Mouse (Mus musculus) urinary bladder, postnatal 36 days (tissue): Measurements from ENCODE around the gene Map3k12.

Experiments used
- DNase-seq, 2 experiments: peaks; one replicate each; pipeline ENCODE4 v3.0.0; 2022; ENCODE audit warnings: low spot score in 2 of 2, mixed read lengths in 1 of 2

The Map3k12 gene

DNA sequence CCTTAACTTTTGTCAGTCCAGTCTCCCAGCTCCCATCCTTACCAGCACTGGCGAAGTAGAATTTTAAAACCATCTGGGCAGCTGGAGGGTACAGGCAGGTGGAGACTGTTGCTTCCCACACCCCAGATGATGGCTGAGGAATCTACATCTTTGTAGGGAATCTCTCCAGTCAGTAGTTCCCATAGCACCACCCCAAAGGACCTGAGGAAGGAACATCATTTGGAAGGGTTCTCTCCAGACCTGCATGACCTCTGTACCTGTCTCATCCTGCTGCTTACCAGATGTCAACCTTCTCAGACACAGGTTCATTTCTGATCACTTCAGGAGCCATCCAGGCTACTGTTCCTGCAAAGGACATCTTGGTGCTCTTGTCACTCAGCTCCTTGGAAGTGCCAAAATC lies 13.4 kb downstream of the Map3k12 start, which contains the start of gene Gm10337:
TSS of gene Gm10337 (plus strand) at position 276 of the 400 bp plus-strand sequence.
- DNase-seq = no peak

DNA sequence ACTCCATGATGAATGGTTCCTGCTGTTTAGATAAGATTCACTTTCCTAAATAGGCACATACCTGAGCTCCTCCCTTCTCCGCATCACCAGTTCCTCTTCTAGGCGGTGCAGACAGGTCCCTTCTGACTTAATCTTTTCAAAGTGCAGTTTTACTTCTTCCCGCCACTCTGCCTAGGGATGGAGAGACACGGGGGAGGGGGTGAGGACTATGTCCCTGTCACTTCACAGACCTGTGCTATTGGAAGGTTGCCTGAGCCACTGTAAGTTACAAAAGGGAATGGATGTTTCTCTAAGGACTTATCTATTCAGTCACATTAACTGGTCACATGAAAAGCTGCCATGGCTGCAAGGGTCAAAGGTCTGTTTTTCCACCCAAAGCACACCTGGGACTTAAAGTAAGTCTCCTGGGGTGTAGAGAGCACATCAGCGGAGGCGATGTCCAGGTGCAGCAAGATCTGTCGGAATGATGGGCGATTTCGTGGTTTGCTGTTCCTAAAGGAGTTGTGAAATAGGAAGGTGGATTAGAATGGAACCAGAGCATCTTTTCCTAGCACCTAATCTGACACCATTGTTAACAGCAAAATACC lies 14.5 kb downstream of the Map3k12 start:
- no peak for DNase-seq

DNA sequence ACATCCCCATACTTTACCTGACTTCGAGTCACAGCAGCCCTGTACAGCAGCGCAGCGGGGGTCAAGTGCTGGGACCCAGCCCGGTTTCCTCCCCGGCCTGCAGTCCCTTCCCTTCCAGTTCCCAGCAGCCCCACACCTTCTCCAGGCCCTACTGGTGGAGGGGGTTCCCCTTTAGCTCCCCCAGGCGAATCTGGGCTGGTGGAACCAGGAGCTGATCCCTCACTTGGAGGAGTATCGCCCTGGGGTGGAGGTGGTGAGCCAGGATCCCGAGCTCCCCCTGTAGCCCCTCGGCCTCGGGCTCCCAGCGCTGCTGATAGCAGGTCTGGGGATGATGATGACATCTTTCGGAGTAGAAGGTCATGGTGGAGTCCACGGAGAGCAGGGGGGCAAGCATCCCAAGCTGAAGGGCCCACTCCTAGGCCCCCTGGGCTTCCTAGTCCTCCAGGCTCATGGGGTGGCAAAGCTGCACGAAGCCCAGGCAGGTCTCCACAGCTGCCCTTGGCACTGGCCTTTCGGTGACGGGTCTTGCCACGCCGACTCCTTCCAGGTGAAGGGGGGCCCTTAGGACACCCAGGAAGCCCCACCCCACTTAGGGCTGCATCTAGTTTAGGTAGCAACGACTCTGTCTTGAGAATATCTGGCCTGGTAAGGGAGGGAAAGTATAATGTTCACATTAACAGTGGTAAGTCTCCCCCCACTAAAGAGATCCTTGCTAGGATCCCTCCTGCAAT lies 15.6 kb downstream of the Map3k12 start:
- no peak for DNase-seq

DNA sequence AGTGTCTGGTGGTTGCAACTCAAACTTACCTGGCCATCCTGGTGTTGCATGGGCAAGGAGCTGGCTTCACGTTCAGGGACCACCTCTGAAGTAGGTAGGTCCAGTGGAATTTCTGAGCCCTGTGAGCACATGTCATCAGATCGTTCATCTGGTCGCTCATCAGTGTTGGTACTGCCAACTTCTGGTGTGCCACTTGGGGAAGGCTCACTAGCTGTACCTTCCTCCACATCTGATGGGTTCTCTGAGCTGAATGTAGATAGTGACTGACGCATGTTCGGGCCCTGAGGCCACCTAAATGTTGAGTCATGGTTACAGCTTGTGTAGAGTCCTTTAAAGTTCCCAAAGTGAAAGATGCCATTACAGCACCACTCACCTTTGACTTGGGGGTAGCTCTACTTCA lies 16.4 kb downstream of the Map3k12 start:
- DNase-seq = no peak

DNA sequence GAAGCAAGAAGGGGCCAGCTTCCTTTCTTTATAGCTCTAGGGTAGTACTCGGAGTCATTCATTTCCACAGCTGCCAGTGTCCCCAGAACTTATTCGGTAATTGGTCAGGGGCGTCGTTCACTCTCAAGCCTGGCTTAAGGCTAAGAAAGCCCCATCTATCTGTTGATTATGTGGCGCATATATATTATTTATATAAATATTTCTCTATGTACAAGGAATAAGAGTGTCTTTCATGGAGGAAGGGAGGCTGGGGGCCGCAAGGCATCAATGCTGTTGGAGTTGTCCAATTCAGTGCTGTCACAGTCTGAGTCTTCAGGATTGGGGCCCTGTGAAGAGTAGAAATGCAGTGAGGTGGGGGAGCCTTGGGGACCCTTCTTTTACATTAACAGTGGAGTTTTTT lies 17.0 kb downstream of the Map3k12 start:
- no peak for DNase-seq

DNA sequence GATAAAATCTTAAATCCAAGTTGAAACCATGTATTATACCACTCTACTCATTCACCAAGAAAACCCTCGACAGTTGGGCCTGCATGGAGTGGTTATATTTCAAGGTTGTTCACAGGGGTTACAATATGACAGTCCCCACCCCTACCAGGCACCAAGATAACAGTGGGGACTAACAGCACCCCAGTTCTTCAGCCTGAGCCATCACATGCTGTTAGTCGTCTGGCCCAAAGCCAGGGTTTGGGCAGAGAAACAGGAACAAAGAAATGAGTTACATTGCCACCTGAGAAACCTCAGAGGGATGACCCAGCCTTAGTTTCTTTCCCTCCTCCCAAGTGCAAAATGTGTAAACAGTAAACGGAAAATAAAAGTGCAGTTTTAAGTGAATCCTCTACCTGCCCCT lies 17.5 kb downstream of the Map3k12 start:
- DNase-seq = no peak

DNA sequence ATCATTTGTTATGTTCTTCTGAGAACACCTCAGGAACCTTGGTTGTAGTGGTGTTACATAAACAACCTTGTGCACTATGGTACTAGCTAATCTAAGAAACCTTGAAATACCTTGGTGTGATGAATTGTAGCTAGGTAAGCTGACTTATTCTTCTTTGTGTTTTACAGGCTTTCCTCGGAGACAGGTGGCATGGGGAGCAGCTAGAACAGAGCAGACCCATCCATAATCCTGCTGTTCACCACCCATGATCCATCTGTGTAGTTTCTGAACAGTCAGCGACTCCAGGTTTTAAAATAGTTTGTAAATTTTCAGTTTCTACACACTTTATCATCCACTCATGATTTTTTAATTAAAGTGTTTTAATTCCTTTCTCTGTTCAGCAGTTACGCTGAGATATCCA lies 18.5 kb downstream of the Map3k12 start:
- no peak for DNase-seq

DNA sequence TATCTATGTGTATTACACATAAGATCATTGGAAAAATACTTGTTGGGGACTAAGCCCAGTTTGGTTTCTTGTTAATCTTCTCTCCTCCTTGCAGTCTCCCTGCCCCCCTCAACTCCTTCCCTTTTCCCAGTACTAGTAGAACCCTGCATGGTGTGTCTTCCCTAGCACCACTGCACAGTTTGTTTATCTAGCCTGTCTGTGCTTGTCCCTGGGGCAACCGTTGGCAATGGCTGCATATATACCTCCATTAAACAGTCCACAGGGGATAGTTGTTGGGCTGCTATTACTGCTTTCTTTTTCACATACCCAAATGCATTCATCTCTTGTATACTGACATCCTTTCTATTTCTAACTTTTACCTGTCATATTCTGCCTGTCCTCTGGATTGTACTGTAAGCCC lies 29.2 kb downstream of the Map3k12 start:
- no peak for DNase-seq

DNA sequence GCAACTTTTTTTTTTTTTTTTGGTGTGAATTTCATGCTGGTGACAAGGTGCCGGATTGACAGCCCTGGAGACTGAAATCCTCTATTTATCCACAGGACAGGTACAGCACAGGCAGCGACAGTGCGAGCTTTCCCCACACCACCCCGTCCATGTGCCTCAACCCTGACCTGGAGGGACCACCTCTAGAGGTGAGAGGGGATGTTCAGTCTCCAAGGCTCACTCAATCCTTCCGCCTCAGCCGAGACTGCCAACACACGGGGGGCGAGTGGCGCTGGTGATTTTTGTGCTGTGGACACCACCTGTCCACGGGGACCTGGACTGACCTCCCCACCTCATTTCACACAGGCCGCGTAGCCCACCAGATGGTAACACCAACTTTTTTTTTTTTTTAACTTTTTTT lies 31.0 kb downstream of the Map3k12 start:
- DNase-seq = no peak

DNA sequence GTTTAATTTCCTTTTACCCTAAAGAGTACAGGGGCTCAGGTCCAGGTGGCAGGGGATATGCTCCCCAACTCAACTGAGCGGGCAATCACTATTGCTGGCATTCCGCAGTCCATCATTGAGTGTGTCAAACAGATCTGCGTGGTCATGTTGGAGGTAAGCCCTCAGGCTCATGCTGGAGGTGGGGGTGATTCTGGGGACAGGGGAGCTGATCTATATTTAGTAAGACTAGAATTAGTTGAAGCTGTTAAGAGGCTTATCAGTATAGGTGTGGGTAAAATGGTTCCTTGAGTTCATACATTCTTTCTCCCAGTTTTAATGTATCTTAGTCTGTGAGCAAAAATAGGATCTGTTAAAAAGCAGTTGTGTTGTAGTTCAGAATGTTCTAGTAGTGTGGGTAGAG lies 33.7 kb downstream of the Map3k12 start:
- no peak for DNase-seq

DNA sequence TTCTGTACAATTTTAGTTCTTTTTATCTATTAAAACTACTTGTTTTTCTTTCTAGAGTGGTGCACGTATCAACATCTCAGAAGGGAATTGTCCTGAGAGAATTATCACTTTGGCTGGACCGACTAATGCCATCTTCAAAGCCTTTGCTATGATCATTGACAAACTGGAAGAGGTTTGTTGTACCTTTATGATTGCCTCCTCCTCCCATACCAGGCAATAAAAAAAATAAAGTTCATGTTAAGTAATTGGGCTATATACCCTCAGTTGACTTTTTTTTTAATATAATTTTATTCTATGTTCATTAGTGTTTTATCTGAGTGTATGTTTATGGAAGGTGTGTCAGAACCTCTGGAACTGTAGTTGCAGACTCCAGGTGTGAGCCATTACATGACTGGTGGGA lies 42.3 kb downstream of the Map3k12 start:
- DNase-seq = no peak

DNA sequence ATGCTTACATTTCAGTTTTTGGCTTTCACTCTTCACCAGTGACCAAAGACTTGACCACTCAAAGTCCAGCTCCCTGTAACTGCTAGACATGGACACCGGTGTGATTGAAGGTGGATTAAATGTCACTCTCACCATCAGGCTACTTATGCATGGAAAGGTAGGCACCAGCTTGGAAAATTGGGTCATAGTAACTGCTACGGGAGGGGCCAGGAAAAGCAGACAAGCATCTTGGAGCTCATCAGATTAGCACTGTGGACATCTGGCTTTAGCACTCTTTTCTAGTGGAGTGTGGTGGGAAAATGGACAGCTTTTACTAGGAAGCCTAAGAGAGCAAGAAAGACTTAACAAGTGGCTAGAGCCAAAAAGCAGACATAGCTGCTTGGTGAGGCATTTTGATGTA lies 43.6 kb downstream of the Map3k12 start:
- DNase-seq = no peak

DNA sequence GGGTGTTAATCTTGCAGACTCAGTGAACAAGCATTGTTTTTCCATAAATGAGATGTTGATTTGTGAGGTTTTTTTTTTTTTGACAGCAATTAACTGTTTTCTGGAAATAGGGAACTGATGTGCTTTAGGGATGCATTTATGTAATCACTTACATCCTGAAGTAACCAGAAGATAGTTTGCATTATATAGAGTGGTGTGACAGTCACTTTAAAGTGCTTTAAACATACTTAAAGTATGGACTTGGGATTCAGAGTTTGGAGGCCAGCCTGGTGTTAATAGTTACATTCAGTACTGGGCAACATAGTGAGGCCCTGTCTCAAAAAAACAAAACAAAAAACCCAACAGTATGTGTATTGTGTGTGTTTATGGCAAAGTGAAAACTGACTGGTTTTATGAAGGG lies 45.1 kb downstream of the Map3k12 start:
- no peak for DNase-seq

DNA sequence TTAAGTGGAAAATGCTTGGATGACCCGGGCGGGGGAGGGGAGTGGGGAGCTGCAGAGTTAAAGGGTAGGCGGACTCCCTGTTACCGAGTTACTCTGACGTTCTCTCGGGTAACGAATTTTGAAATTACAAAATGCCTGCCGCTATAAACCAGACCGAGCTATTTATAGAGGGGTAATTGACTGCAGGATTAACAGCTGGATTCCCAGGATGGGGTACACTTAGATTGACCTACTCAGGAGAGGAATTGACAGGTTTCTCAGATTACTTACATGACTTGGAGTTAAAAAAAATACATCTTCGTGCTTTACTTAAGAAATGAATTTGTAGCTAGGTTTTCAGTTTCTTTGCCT lies 45.6 kb downstream of the Map3k12 start:
- no peak for DNase-seq

DNA sequence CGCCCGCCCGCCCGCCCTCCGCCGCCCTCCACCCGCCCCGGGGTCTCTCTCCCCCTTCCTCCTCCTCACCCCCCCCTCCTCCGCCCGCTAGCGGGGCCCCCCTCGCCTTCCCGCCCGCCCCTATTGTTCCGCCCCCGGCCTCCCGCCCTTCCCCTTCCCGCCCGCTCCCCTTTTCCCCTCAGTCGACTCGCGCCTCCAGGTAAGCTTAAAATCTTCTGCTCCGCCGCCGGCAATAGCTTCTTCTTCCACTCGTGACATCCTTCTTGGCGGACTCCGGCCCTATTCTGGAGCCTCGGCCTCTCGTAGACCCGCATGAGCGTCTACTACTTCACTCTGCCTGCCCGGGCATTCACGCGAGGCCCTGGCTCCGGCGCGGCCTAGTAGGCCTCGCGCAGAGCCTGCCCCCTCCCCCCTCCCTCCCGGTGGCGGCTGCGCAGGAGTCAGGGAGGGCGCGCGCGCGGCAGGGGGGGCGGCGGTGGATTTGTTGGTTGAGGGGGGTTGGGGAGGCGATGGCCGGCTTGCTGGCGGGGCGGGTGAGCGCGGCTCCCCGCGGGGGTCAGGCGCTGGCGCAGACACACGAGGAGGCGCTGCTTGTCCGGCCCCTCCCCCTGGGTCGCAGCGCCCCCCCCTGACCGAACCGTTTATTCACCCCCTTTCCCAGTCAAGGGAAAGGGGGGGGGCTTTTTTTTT lies 46.1 kb downstream of the Map3k12 start:
- DNase-seq = peak; percentile 70 to 74

DNA sequence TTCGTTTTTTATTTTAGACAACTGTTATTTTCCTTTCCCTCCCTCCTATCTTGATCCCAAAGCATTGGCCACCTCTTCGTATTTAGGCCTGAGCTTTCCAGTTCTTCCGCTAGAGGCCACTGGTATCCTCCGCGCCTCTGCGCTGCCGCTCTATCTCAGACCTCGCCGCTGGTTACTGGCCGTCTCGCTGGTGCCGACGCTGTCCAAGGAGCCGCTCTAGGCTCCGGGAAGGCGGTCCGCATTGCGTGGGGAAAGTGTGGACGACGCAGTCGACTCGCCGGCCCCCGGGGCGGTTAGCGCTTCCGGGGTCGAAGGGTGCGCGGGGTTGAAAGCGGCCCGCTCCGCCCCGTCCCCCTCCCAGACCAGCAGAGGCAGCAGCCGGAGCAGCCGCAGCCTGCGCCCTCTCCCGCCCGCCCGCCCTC lies 46.7 kb downstream of the Map3k12 start, which contains the start of gene Pcbp2:
TSS of gene Pcbp2 (plus strand) at position 357 of the 422 bp plus-strand sequence.
- DNase-seq = peak; percentile 88 to 96

DNA sequence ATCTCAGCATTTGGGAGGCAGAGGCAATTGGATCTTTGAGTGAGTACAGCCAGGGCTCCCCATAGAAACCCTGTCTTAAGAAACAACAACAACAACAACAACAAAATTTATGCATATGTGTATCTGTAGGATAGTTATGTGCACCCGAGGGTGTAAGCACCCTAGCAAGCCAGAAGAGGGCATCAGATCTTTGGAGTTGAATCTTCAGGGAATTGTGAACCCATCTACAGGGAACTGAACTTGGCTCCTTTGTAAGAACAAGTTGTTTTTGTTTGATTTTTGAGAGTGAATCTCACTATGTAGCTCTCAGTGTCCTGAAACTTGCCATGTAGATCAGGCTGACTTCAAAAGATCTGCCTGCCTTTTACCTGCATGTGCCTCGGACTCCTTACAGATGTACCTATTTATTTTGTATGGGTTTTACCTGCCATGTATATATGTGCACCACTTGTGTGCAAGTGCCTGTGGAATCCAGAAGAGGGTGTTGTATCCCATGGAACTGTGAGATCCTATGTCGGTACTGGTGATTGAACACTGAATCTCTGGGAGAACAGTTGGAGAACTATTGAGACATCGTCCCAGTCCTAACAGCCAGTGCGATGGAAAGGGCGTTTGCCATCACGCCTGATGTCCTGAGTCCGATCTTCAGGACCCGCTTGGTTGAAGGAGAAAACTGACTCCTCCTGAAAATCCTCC lies 48.0 kb downstream of the Map3k12 start:
- no peak for DNase-seq

DNA sequence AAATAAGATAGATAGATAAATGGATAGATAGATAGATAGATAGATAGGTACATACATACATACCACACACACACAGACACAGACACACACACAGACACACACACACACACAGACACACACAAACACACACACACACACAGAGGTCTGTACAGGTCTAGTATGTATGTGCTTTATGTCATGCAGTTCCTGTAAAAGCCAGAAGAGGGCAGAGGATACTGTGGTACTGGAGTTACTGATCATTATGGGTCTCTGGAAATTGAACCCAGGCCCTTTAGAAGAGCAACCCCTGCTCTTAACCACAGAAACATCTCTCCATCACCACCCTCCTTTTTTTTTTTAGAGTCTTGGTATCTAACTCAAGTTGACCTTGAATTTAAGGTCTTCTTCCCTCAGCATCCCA lies 53.2 kb downstream of the Map3k12 start:
- DNase-seq = no peak

DNA sequence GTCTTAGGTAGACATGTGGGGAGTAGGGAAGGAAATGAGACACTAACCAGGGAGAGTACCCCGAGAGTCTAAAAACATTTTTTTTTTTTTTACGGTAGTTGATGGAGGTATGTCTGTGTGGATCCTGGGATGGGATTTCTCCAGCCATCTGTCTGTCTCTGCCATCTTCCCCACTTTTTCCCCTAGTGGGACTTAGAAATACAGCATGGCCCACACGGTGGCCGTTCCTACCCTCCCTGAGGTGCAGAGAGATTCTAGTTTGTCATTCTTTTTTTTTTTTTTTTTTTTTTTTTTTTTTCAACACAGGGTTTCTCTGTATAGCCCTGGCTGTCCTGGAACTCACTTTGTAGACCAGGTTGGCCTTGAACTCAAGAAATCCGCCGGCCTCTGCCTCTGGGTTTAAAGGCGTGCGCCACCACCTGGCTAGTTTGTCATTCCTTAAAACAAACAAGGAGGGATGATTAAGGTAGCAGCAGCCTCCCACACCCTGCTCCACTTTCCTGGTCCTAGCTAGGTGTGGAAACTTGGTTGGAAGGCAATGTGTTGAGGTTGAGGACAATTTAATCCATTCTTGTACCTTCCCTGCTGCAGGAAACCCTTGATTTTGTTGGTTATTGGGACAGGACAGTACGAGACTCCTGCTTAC lies 55.3 kb downstream of the Map3k12 start:
- DNase-seq = no peak

DNA sequence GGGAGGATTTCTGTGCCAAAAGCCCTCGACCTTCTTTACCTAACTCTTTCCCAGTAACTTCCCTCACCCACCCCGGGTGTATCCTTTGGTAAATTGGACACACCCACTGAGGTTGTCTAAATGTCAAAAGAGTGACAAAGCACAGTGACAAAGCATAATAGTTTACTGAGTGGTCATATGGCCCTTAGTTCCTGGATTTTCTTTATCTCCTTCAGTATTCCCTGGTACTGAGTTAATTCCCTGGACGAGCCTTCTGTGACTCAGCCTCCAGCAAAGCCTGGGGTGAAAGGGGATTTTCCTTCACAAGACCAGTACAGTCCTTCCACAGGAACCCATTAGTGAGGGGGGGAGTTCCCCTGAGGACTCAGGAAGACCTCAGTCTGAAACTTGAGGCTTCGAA lies 55.9 kb downstream of the Map3k12 start:
- no peak for DNase-seq

DNA sequence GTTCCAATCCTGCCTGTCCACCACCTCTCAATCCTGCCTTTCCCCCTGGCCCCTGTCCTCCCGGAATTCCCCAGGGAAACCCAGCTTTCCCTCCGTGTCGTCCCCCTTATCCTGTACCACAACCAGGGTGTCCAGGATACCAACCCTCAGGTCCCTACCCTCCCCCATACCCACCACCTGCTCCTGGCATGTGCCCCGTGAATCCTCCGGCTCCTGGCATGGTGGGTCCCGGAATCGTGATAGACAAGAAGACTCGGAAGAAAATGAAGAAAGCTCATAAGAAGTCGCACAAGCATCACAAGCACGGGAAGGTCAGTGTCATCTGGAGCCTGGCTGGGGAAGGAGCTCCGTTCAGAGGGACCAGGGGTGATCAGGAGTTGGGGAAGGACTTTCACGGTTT lies 56.5 kb downstream of the Map3k12 start:
- no peak for DNase-seq

DNA sequence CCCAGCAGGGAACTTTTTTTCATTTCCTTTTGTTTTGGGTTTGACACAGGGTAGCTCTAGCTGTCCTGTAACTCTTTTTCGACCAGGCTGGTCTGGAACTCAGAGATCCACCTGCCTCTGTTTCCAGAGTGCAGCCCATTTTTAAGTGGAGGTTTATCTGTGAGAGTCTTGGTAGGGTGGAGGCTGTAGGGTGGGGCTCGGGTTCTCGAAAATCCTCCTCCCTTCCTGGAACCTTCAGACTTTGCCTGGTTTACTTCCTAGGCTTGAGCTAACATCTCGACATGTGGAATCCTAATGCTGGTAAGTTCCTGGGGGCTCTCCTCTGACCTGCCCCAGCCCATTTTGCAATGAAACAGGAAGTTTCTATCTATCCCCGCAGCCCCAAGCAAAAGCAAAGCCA lies 57.0 kb downstream of the Map3k12 start:
- no peak for DNase-seq
